Mouse (Mus musculus): ENCODE data around the gene Gm3264. TPM values are rescaled to one million over a fixed set of nuclear protein-coding genes. Genes with fewer than 3 reads are reported as not detected.

Gene Gm3264
- polyA plus RNA-seq (2015; fragmentation: Nextera tagmentation; extraction: Ambion mirVana), result 0.63 and 0.73 TPM in 2 replicates

DNA sequence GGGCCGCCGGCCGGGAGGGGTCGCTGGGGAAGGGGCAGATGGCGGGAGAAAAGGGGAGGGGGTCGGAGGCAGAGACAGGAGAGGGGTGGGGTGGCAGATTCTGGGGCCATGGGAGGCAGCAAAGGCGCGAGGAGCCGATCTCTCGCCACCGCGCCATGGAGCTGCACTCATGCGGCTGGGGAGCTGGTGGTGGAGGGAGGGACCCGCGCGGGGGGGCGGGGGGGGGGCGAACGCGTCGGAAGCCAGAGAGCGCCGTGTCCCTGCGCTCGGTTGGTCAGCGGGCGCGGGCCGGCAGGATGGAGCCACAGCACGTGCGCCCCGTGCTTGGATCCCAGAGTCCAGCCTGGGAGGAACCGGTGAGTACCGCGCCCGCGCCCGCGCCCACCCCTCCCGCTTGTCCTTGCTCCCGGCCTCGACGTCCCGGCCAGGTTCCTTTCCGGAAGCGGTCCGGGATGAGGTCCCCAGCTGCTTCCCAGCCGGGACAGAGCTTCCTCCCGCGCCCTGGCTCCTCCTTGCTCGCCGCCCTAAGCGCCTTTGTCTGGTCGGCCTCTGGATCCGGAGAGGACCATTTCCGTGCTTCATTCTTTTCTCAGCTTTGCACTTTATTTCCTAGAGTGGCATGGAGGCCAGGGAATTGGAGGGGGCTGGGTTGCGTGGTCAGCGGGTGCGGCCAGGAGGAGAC lies at the start of gene Gm3264:
TSS of gene Gm3264 (plus strand) at position 278 of the 682 bp plus-strand sequence.

DNA sequence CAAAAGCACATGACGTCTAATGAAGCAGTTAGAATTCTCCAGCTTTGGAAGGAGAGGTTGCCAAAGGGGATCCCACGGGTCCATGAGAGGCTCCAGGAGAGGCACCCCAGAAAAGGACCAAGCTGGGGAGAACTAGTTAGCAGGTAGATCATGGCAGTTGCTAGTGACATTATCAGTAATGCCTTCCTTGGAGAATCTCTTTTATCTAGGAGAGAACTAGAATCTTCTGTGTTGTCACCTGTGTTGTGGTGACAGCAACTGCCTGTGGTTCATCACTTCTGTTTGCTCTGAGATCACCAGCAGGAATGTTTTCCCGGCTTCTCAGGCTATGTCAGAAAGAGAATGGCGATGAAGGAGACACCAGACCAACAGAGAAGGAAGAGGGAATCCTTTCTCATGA lies 17.6 kb upstream of the Gm3264 start, which contains the start of gene Gm3269:
TSS of gene Gm3269 (plus strand) at position 301 of the 400 bp plus-strand sequence.

DNA sequence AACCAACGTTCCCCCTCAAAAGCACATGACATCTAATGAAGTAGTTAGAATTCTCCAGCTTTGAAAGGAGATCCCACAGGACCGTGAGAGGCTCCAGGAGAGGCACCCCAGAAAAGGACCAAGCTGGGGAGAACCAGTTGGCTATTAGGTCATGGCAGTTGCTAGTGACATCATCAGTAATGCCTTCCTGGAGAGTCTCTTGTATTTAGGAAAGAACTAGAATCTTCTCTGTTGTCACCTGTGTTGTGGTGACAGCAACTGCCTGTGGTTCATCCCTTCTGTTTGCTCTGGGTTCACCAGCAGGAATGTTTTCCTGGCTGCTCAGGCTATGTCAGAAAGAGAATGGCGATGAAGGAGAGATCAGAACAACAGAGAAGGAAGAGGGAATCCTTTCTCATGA lies 36.7 kb downstream of the Gm3264 start, which contains the start of gene Gm3278:
TSS of gene Gm3278 (plus strand) at position 301 of the 400 bp plus-strand sequence.

Other genes starting within 250 kb of the Gm3264 start
- not detected in 2 replicates for gene Gm8159, start 223.2 kb upstream of the Gm3264 start, polyA plus RNA-seq (2015; fragmentation: Nextera tagmentation; extraction: Ambion mirVana)
- not detected in 2 replicates for gene Gm3239, start 191.4 kb upstream of the Gm3264 start, polyA plus RNA-seq (2015; fragmentation: Nextera tagmentation; extraction: Ambion mirVana)
- gene Gm7876, start 146.3 kb upstream of the Gm3264 start, polyA plus RNA-seq (2015; fragmentation: Nextera tagmentation; extraction: Ambion mirVana), result not detected in 2 replicates
- gene Gm3252, start 128.8 kb upstream of the Gm3264 start, polyA plus RNA-seq (2015; fragmentation: Nextera tagmentation; extraction: Ambion mirVana), result 0.12 TPM in 1 of 2 replicates, not detected in the other
- not detected in 2 replicates for gene Gm9602, start 79.2 kb upstream of the Gm3264 start, polyA plus RNA-seq (2015; fragmentation: Nextera tagmentation; extraction: Ambion mirVana)
- not detected in 2 replicates for gene Gm3269, start 17.5 kb upstream of the Gm3264 start, polyA plus RNA-seq (2015; fragmentation: Nextera tagmentation; extraction: Ambion mirVana)
- gene Gm3278, start 36.8 kb downstream of the Gm3264 start, polyA plus RNA-seq (2015; fragmentation: Nextera tagmentation; extraction: Ambion mirVana), result not detected in 2 replicates
- gene Gm8297, start 128.4 kb downstream of the Gm3264 start, polyA plus RNA-seq (2015; fragmentation: Nextera tagmentation; extraction: Ambion mirVana), result not detected in 2 replicates
- gene Gm3298, start 160.3 kb downstream of the Gm3264 start, polyA plus RNA-seq (2015; fragmentation: Nextera tagmentation; extraction: Ambion mirVana), result not detected in 2 replicates
- gene 4930555G01Rik, start 195.1 kb downstream of the Gm3264 start, polyA plus RNA-seq (2015; fragmentation: Nextera tagmentation; extraction: Ambion mirVana), result not detected in 2 replicates
- 0.75 TPM in 1 of 2 replicates, not detected in the other for gene Gm8281, start 215.5 kb downstream of the Gm3264 start, polyA plus RNA-seq (2015; fragmentation: Nextera tagmentation; extraction: Ambion mirVana)

Data from urinary bladder, postnatal 0 days (tissue).